Mouse (Mus musculus) hindbrain, postnatal 0 days (tissue): ENCODE results near the gene Zfp217. TPM values are rescaled to one million over a fixed set of nuclear protein-coding genes. Genes with fewer than 3 reads are reported as not detected.

ENCODE experiments used
- ATAC-seq: fragments of 200-750 bp; cut with Nextera tagmentation; 2 replicates; pipeline ENCODE4 v1.8.0; 2017; ENCODE audit warnings: mild to moderate bottlenecking, moderate TSS enrichment, moderate library complexity
- DNase-seq: peaks from one replicate; pipeline ENCODE4 v3.0.0-alpha.2; 2015; ENCODE audit warnings: low spot score
- H3K27ac ChIP-seq: fragments of 300-500 bp; sonication (generic); 2 replicates; pipeline ENCODE4 v1.5.1; 2014; ENCODE audit warnings: mild to moderate bottlenecking
- H3K27me3 ChIP-seq: fragments of 300-500 bp; sonication (generic); 2 replicates; pipeline ENCODE4 v1.6.1; 2014; ENCODE audit warnings: low read length, mixed read lengths; ENCODE audit not compliant: insufficient read depth
- H3K36me3 ChIP-seq: fragments of 300-500 bp; sonication (generic); 2 replicates; pipeline ENCODE4 v1.6.1; 2014; ENCODE audit warnings: low read length, mixed read lengths; ENCODE audit not compliant: insufficient read depth
- H3K4me1 ChIP-seq: fragments of 300-500 bp; sonication (generic); 2 replicates; pipeline ENCODE4 v1.6.1; 2014; ENCODE audit warnings: antibody characterized with exemption, low read length, mixed read lengths; ENCODE audit not compliant: insufficient read depth
- H3K4me2 ChIP-seq: fragments of 300-500 bp; sonication (generic); 2 replicates; pipeline ENCODE4 v1.6.1; 2014; ENCODE audit warnings: low read depth, mild to moderate bottlenecking, low read length, moderate library complexity, mixed read lengths
- H3K4me3 ChIP-seq: fragments of 300-500 bp; sonication (generic); 2 replicates; pipeline ENCODE4 v1.5.1; 2014; ENCODE audit warnings: low read length
- H3K9ac ChIP-seq: fragments of 300-500 bp; sonication (generic); replicated peaks from 2 replicates; pipeline ENCODE4 v1.6.1; 2014; ENCODE audit warnings: mild to moderate bottlenecking, low read length, moderate library complexity, mixed read lengths
- H3K9me3 ChIP-seq: fragments of 300-500 bp; sonication (generic); 2 replicates; pipeline ENCODE4 v1.6.1; 2016; ENCODE audit warnings: low read length, mixed read lengths
- CTCF ChIP-seq: IDR thresholded peaks from 2 replicates; pipeline ENCODE4 v1.5.1; 2016; ENCODE audit warnings: antibody characterized with exemption, control low read depth, low read depth
- WGBS: fragments of 180-500 bp; shearing (Covaris S2); extraction: QIAGEN DNeasy Blood & Tissue Kit; methylation state at CpG from one replicate; pipeline ENCODE4 v1.1.7; 2014; 5-methylcytosine and 5-hydroxymethylcytosine counted together
- polyA plus RNA-seq: library from polyadenylated mRNA; unstranded; fragments of >200 nt; fragmentation: Nextera tagmentation; extraction: Ambion mirVana; gene quantifications from 2 replicates; pipeline ENCODE4 v1.2.1, GENCODE M21; 2015
- total RNA-seq: library from RNA; depleted of rRNA; stranded (reverse); fragments of >200 nt; gene quantifications from 2 replicates; pipeline ENCODE4 v1.2.3, GENCODE M21; 2014

The Zfp217 gene
- total and polyA plus RNA-seq, 2 experiments from 2014 or later, result 0.61 to 8.5 TPM

GRCm38 (mm10) chr2:170070641-170071241 is 77.2 kb downstream of the Zfp217 start:
- no peaks in the 10 kb centered on the region for H3K9me3 ChIP-seq
- no peak overlapping the region for H3K4me3 ChIP-seq
- no peaks in the 10 kb centered on the region for H3K36me3 ChIP-seq
- no peaks in the 10 kb centered on the region for H3K27me3 ChIP-seq
- H3K4me2 ChIP-seq, result peak overlapping the region; percentile 21; the same call in 1 of the 2 replicates
- TF ChIP-seq CTCF, result no peak
- H3K27ac ChIP-seq, result no peak overlapping the region
- 32% methylated on average over 15 of the region's 15 CpGs for WGBS
- H3K4me1 ChIP-seq, result no peaks in the 10 kb centered on the region
- ATAC-seq, result no peak
- DNase-seq, result peak; percentile 16
- H3K9ac ChIP-seq, result no peak overlapping the region

DNA sequence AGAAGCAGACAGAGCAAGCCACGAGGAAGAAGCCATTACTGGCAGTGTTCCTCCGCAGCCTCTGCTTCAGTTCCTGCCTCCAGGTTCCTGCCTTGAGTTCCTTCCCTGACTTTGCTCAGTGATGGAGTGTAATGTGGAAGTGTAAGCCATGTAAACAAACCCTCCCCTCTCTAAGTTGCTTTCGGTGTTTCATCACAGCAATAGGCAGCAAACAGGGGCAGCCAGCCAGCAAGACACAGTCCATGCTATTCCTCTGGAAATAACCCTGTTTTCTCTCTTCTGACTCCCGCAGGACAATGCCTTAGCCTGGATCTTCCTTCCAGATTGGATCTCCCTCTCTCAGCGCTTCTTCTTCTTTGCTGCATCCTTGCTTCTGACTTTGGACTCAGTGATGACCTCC is 77.9 kb downstream of the Zfp217 start:
- Histone ChIP-seq H3K27me3 (no peaks in the 10 kb centered on the region), H3K27ac (no peak overlapping the region), H3K36me3 (no peaks in the 10 kb centered on the region), H3K9ac (no peak overlapping the region), H3K4me1 (no peaks in the 10 kb centered on the region), H3K9me3 (no peaks in the 10 kb centered on the region), H3K4me3 (no peak overlapping the region), H3K4me2 (no peak overlapping the region)
- 86% methylated on average over 5 of the region's 5 CpGs for WGBS
- ATAC-seq (no peak), DNase-seq (no peak)
- TF ChIP-seq CTCF, result no peak

DNA sequence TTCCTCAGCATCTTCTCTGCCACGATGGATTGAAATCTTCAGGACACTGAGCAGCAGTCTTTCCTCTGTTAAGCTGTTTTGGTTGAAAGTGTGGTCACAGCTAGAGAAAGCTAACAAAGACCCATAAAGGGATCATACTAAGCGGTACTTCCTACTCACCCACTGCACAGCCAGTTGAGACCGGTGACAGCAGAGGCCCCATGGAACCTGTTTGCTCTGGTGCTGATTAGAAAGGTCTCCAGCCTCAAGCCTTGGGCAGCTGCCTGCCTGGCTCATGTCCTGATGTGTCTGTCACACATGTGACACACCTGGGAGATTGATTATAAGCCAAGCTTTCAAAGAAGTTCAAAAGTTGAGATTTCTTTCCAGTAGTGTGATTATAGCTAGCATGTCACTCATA is 85.5 kb downstream of the Zfp217 start:
- DNase-seq (no peak), ATAC-seq (no peak)
- no peaks in the 10 kb centered on the region for H3K9me3 ChIP-seq
- H3K9ac ChIP-seq, result no peak overlapping the region
- H3K36me3 ChIP-seq, result no peaks in the 10 kb centered on the region
- H3K27me3 ChIP-seq, result no peaks in the 10 kb centered on the region
- no peak overlapping the region for H3K4me3 ChIP-seq
- no peak for TF ChIP-seq CTCF
- no peak overlapping the region for H3K27ac ChIP-seq
- no peaks in the 10 kb centered on the region for H3K4me1 ChIP-seq
- WGBS, result 86% methylated on average over 3 of the region's 3 CpGs
- no peak overlapping the region for H3K4me2 ChIP-seq

DNA sequence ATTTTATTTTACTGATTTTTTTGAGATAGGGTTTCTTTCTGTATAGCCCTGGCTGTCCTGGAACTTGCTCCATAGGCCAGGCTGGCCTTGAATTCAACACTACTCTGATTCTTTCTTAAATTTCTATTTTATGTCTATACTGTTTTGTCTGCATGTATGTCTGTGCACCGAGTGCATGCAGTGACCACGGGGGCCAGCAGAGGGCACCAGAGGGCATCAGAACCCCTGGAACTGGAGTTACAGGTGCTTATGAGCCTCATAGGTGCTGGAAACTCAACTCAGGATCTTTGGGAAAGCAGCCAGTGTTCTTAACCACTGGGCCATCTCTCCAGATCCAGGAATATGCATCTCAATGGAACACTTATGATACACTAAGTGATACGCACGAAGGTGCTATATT is 87.8 kb downstream of the Zfp217 start:
- H3K4me1 ChIP-seq, result no peaks in the 10 kb centered on the region
- no peaks in the 10 kb centered on the region for H3K9me3 ChIP-seq
- 70% methylated on average over 4 of the region's 4 CpGs for WGBS
- peak; percentile 59 for TF ChIP-seq CTCF
- no peaks in the 10 kb centered on the region for H3K36me3 ChIP-seq
- no peaks in the 10 kb centered on the region for H3K27me3 ChIP-seq
- DNase-seq (no peak), ATAC-seq (no peak)
- H3K9ac ChIP-seq, result no peak overlapping the region
- H3K4me3 ChIP-seq, result no peak overlapping the region
- no peak overlapping the region for H3K4me2 ChIP-seq
- no peak overlapping the region for H3K27ac ChIP-seq

DNA sequence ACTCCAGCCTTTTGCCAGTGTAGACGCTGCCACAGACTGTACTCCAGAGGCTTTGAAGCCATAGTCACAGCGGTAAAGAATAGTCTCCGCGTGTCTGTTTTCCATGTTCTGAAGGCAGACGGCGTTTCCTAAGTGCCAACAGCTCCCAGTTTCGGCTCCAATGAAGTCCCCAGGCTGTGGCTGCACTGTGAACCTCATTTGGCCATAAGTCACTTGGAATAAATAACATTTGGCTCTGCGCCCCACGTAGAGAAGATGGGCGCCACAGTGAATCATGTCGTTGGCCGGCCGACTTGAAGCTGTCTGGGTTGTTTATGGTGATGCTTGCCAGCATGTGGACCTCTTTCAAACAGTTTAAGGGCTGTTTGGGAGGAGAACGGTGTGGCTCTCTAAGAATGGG is 89.1 kb downstream of the Zfp217 start:
- Histone ChIP-seq H3K4me3 (no peak overlapping the region), H3K36me3 (no peaks in the 10 kb centered on the region), H3K27me3 (no peaks in the 10 kb centered on the region), H3K4me1 (no peaks in the 10 kb centered on the region), H3K9ac (no peak overlapping the region), H3K4me2 (no peak overlapping the region), H3K27ac (no peak overlapping the region), H3K9me3 (no peaks in the 10 kb centered on the region)
- DNase-seq, result peak; percentile 73
- WGBS, result 49% methylated on average over 14 of the region's 14 CpGs
- TF ChIP-seq CTCF, result no peak
- ATAC-seq, result no peak
